Mouse (Mus musculus) heart, adult 8-10 months (tissue): ENCODE measurements around the gene Hibch. TPM values are rescaled to one million over a fixed set of nuclear protein-coding genes. Genes with fewer than 3 reads are reported as not detected.
"Not testable (repeated sequence)": the region's sequence is repeated elsewhere in the genome, so short reads cannot be mapped to it uniquely, and the experiment has no call there.

Source experiments
- DNase-seq: peaks from one replicate; pipeline ENCODE4 v3.0.0; 2022; ENCODE audit warnings: low spot score
- total RNA-seq, 4 experiments: library from RNA; stranded (reverse); gene quantifications; 2 replicates each; pipeline ENCODE4 v1.2.4; 2022

Gene Hibch
- total RNA-seq, 4 experiments from 2014 or later, result 84.4 to 94.4 (median 88.9) TPM

DNA sequence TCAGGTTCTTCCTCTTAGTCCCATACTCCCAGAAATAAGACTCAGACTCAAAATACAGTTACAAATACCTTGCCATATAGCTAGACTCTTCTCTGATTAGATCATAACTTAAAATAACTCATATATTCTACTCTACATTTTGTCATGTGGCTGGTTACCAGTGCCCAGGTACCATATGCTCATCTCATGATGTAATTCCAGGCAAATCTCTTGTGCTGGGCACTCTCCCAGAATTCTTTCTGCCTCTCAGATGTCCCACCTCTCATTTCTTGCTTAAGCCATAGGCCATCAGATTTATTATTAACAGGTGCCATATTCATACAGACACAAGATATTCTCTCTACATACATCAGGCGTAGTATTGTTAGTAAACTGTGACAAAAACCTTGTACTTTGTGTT, 23.1 kb downstream of the Hibch start:
- no peak for DNase-seq

DNA sequence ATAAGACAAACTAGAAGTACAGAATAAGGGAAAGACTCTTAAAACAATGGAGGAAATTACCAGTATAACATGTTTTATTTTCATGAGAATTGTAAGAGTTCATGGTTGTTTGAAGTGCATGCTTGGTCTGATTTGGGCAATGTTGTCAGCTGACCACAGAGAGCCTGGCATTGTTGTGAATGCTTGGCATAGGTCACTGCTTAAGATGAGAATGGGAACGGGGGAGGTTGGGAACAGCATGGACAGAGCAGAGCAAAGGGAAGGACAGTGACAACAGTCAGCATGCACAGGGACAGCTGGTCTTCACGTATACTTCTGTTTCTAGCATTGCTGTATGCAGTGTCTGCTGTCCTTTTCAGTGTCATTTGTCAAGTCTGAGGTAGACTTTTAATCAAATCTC, 39.5 kb downstream of the Hibch start:
- DNase-seq, result no peak

DNA sequence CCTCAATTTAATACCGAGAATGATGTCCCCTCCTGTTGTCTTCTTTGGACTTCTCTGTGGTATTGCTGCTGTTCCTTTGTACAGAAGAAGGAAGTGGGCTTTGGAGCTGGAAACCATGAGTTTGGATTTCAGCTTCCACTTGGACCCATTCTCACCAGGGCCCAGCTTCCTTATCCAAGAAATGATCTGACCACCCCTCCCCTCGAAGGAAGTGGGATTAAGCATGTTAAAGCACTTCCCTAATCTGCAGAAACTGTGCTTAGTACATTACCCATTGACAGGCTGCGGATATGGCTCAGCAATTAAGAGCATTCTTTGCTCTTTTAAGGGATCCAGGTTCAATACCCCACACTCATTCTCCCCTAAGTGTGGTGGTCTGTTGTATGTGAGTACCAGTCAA, 65.1 kb downstream of the Hibch start:
- no peak for DNase-seq

DNA sequence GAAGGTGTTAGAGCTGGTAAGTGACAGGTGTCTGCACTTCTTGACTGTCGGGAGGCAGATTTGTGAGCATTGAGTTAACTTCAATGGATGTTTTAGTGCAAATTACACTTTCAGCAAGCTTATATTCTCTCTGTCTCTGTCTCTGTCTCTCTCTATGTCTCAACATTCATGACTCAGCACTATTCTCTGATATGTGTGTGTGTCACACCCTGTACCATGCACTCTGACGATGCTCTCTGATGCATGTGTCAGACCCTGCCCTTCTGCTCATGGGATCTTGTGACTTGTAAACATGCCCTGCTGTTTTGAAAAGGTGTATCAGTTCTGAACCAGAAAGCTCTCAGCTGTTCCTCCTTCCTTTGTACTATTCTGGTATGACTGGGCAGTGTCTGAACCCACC, 71.9 kb downstream of the Hibch start:
- DNase-seq, result no peak

DNA sequence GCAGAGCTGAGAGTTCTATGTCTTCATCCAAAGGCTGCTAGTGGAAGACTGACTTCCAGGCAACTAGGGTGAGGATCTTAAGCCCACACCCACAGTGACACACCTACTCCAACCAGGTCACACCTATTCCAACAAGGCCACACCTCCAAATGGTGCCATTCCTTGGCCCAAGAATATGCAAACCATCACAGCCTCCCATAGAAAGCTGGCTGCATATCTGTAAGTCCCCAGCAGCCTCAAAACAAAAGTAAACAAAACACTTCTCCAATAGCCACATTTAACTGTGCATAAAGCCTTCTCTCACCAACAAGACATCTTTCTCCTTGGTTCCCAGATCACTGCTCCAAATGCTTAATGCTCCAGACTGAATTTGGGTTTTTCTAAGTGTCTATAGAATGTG, 74.2 kb downstream of the Hibch start:
- not testable (repeated sequence) for DNase-seq

DNA sequence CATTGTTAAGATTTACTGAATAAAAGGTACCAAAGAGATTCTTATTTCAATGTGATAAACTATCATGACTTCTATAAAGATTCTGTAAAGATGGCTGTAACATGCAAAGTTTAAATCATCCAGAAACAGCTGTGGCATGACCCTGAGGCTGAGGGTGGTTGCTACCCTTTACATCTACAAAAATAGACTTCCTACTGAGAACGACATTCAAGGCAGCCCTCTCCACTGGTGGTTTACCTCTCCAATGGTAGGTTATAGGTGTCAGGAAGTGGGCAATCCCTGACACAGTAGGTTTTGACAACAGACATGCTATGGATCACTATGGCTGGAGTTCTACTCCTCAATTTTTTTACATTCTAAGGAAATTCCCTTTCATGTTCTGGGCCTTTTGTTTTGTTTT, 79.8 kb downstream of the Hibch start:
- DNase-seq, result not testable (repeated sequence)

DNA sequence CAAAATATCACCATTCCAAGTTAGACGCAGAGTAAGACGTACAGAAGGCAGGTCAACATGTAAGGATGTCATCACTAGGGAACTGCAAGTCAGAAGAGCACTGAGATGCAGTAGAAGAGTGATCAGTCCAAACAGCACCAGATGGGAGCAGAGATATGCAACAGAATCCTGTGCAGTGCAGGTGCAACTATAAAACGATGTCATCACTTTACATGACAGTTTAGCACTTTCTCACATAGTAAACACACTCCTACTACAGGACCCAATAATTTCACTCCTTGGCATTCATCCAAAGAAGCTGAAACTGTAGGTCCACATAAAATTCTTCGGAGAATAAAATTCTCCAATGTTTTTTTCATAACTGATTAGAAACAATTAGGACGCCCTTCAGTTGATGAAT, 89.8 kb downstream of the Hibch start:
- DNase-seq, result no peak

DNA sequence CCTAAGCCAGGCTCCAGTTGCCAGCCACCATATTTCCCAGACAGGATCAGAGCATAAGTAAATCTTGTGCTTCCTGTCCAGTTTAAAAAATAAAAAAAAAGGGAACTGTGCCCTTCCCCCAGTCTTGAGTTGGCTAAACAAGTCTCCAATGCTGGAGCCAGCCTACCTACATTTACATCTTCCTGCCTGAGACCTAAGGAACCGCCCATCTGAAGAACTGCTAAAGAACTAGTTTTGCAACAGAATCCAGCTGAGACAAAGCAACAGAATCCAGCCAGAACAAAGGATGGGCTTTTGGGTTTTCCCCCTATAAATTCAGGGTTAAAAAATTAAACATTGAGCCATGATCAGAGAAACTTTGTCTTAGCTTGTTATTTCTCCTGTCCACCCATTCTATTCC, 94.3 kb downstream of the Hibch start:
- DNase-seq, result no peak

DNA sequence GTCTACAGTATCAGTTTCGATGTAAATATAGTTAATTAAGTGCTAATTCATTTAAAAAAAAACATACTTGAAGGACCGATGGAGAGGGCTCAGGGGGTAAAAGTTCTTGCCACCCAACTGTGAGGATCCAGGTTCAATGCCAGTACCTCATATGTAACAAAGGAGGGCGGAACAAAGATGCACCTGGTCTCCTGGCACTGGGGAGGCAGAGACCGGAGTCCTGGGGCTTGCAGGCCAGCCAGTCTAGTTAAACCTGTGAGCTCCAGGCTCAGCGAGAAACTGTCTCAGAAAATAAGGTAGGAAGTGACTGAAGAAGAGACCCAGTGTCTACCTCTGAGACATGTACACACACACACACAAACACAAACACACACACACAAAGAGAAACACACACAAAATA, 103.2 kb downstream of the Hibch start:
- no peak for DNase-seq

DNA sequence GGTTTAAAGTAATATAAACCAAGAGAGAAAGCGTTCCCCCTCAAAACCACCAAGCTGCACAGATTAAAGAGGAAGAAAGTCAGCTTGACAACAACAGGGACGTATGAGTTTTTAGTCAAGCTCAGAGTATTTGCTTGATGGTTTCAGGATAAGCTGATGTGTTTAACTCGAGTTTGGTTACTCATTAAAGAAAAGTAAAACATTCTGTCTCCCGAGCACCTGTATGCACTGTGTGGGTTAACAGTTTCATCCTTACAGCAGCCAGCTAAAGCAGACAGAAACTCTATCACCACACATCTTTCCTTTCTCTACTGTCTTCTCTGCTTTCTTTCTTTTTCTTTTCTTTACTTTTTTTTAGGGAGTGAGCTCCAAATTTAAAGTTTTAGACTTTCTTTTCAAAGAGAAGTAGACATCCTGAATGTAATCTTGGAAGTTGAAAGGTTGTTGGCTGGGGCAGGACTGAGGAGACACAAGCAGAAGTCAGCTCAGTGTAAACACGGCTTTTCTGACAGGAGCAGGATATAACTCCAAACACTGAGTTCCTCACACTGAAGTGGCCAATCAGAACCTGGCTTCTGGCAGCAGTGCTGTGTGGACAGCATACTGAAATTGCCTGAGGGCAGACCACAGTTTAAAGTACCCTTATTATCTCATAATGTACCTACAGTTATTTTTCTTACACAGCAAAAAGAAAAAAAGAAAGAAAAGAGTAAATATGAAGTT, 106.6 kb downstream of the Hibch start:
- no peak for DNase-seq

DNA sequence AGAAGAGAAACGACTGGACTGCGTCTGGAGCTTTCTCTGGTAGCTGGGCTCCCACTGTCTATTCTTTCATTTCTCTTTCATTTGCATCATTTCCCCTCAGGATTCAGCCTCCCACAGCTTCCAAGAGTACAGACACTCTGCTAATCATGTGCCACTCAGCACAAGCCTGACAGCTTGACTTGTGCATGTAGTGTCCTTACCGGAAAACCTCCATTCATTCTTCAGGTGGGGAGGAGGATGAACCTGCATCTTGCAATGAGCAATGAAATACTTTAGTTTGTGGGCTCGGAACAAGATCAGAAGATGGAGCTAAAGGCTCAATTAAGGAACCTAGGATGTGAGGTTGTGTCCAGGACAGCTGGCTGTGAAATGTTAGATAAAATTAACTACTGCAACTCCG, 107.4 kb downstream of the Hibch start:
- no peak for DNase-seq

DNA sequence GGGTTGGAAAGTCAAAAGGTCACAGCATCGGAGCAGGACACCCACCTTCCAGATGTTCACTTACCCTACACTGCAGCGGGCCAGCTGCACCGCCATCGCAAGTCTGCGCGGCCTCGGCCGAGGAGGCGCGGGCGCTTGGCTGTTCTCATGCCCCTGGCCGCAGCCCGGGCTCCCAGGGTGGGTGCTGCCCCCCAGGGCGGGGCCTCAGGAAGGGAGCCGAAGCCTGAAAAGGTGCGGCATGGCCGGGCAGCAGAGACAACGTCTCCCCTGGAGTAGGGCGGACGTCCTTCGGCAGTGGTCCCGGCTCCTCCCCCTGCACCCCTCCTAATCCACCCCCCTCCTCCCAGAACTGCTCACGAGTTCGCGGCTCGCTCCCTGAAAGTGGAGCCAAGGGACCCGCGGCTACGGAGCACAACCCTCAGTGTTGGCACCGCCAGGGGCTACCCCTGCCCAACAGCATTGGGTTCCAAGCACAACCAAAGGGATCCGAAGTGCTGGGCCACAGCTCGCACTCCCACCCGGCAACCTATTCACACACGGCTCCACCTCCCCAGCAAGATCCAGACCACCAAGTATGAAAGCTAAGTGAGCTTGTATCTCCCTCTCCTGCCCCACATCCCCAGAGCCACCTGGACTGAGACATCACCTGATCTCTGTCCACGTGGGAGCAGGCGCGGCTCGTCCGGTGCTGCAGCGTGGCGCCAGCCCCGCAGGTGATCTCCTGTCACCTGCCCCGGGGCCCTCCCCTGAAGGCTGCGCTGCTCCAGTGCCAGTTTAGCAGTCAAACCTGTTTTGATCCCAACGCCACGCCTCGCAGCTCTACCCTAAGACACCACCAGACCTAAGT, 108.0 kb downstream of the Hibch start:
- DNase-seq, result no peak

DNA sequence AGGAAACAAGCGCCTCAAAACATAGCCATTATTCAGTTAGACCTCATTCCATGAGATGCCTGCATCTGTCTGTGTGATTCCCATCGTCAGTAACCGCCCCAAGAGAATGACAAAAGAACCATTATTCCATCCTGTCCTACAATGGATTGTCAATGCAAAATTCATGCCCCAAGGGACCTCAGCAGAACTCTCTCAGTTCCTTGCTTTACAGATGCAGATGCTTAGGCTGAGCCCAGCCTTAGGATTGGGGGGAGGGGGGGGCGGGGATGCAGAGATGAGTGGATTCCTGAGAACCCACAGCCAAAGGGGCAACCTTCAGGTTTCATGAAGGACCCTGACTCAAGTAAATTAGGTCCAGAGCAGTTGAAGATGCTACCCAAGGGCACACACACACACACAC, 108.8 kb downstream of the Hibch start:
- no peak for DNase-seq

DNA sequence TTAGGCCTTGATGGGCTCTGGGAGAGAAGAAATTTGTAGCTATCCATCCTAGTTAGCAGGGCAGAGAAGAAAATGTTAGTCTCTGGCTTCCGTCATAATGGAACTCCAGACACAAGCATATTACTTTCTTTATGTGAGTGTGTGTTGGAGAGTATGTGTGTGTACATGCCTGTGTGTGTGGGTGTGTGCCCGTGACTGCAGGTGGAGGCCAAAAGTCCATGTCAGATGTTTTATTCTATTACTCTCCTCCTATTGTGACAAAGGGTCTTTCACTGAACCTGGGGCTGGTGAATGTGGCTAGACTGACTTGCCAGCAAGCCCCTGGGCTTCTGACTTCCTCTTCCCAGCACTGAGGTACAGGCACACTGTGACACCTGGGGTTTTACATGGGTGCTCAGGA, 109.7 kb downstream of the Hibch start:
- no peak for DNase-seq

DNA sequence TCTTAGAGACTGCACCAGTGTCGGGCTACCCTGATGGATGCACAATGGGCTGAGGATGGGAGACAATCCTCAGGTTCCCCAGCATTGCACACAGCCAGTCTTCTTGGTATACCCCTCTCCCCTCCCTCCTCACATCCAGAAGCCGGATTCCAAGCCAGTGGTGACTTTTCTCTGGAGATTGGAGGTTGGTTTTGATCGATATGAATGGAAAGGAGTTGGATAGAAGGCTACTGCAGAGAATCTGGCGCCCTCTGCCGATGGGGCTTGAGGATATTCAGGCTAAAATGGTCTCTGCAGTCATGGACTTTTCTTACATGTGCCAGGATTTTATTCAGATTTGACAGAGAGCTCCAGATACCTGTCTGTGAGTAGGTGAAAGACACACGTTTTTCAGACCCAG, 110.4 kb downstream of the Hibch start:
- no peak for DNase-seq

DNA sequence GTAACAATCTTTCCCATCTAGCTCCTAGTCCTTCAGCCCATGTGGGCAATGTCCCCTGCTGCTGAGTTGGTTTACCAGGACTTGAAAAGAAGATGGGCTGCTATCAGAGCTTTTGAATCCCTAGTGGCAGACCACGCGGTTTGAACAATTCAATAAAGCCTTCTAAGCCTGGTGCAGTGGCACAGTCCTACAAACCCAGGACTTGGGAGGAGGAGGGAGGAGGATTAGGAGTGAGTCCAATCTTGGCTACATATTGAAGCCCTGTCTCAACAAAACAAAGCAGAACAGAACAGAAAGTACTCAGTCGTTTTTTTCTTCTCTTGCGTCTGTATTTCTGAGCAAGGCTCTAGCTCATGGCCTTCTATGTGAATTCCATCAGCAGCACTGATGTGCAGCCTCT, 112.0 kb downstream of the Hibch start:
- DNase-seq, result no peak

DNA sequence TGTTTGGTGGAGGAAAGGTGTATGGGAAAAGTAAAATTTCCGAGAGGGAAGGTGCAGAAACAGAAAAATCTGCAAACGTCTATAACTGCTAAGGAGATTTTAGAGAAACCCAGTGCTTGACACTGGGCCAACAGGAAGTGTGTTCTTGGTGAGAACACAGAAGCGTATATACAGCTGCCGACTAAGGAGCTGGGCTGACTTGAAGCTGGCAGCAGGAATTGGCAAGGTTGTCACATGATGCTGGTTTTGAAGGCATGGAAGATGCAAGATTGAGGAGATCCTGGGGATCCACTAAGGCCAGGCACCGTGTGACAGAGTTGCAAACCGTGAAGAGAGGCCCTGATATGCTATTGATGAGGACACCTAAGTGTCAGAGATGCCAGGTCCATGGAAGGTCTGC, 115.5 kb downstream of the Hibch start:
- no peak for DNase-seq

DNA sequence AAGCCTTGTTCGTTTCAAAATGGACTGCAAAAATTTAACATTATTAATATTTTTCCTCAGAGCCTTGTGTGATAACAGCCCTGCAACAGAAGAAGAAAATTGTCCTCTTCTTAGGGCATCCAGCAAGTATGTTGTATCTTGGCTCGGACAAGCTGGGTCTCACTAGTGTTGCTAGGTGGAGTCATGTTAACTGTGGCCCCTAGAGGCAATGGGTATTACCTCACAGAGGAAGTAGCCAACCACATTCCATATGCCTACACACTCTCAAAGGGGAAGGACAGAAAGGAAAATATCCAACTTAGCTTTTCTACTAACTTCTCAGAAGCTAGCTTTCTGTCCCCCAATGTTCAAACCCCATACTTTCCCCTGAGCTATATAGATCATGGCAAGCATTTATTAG, 118.4 kb downstream of the Hibch start:
- DNase-seq, result no peak

DNA sequence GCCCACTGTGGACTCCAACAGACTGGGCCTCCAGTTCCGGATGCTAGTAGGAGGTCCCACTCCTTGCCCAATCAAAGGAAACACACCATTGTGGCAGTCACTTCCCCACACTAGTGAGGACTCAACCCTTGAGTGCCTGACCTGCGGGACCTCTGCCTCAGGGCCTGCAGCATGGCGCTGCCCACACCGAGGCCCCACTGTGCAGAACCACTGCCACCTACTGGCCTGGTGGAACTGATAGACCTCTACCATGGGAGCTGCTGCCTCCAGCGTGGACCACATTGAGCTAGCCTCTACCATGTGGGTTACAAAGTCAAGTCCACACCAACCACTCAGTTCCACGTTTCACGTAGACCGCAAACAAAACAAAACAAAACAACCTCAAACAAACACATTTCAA, 119.9 kb downstream of the Hibch start:
- DNase-seq, result no peak
